ENCODE assay signal across 23 mouse cellular contexts in the genomic region with DNA sequence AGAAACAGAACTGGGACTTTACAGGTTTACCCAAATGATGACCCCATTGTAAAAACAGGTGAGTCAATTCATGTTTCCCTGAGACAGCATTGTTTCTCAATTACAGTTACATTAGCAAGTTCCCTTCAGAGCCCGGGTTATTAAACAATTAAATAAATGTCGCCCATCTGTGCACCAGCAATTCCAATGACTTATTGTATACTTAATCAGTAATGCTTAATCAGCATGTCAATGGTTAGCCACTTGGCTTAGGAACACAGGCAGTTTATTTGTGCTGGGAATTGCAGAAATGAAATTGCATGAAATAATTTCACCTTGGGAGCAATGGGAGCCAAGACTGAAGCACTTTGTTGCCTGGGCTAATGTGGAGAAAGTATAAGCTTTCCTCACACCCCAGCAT.
"Had no signal": no experiment of that assay in that cellular context is flagged by ENCODE, and none has a peak within 500 bp of the region (broad histone marks: within the 10 kb centered on the region; RNA-seq: fewer than 3 reads in every experiment).

No protein-coding gene starts in this region.

- ATAC-seq: intestine, embryonic 16.5 days had no signal

- H3K4me1 ChIP-seq: heart, embryonic 13.5 days; heart, embryonic 15.5 days; hindbrain, embryonic 15.5 days; kidney, embryonic 15.5 days; limb, embryonic 13.5 days; limb, embryonic 15.5 days had no signal

- H3K9ac ChIP-seq: heart, embryonic 13.5 days; heart, embryonic 15.5 days; hindbrain, embryonic 15.5 days; kidney, embryonic 15.5 days; limb, embryonic 13.5 days; limb, embryonic 15.5 days had no signal

- DNase-seq: gastrocnemius, adult 2 months; gastrocnemius, postnatal 10 days; gastrocnemius, postnatal 25 days; heart, adult 18-20 months; heart, postnatal 14 days; heart, postnatal 36 days; kidney, adult 11 months; kidney, adult 2 months; kidney, adult 9 months; kidney, postnatal 14 days; kidney, postnatal 36 days; layer of hippocampus, adult 9-11 months; layer of hippocampus, postnatal 36 days; left cerebral cortex, postnatal 4 days had no signal

- H3K27me3 ChIP-seq: heart, embryonic 13.5 days; heart, embryonic 15.5 days; hindbrain, embryonic 15.5 days; kidney, embryonic 15.5 days; limb, embryonic 13.5 days; limb, embryonic 15.5 days had no signal

- H3K9me3 ChIP-seq: heart, embryonic 13.5 days; heart, embryonic 15.5 days; hindbrain, embryonic 15.5 days; kidney, embryonic 15.5 days; limb, embryonic 15.5 days had no signal

- H3K36me3 ChIP-seq: heart, embryonic 13.5 days; heart, embryonic 15.5 days; hindbrain, embryonic 15.5 days; kidney, embryonic 15.5 days; limb, embryonic 13.5 days; limb, embryonic 15.5 days had no signal

- H3K27ac ChIP-seq: gastrocnemius, adult 2 months; heart, embryonic 13.5 days; heart, embryonic 15.5 days; hindbrain, embryonic 15.5 days; kidney, embryonic 15.5 days; kidney, postnatal 0 days; limb, embryonic 13.5 days; limb, embryonic 15.5 days had no signal

- H3K4me2 ChIP-seq: heart, embryonic 11.5 days; heart, embryonic 13.5 days; heart, embryonic 15.5 days; hindbrain, embryonic 15.5 days; kidney, embryonic 15.5 days; limb, embryonic 13.5 days; limb, embryonic 15.5 days had no signal

- H3K4me3 ChIP-seq: gastrocnemius, adult 2 months; heart, embryonic 13.5 days; heart, embryonic 15.5 days; hindbrain, embryonic 15.5 days; kidney, embryonic 15.5 days; limb, embryonic 13.5 days; limb, embryonic 15.5 days had no signal
